Mouse (Mus musculus) heart, adult 2 months (tissue): ENCODE data around the gene Ctbp2. TPM values are rescaled to one million over a fixed set of nuclear protein-coding genes. Genes with fewer than 3 reads are reported as not detected.

Source experiments
- DNase-seq, 2 experiments: peaks; one replicate each; pipeline ENCODE4 v3.0.0; 2021
- H3K27ac ChIP-seq: fragments of 200-600 bp; 2 replicates; pipeline ENCODE4 v1.8.1; 2022
- H3K27me3 ChIP-seq: fragments of 200-500 bp; 2 replicates; pipeline ENCODE4 v1.6.1; 2012; ENCODE audit warnings: mild to moderate bottlenecking, low read length, inconsistent platforms, mixed read lengths; ENCODE audit not compliant: control insufficient read depth, insufficient read depth
- H3K36me3 ChIP-seq: fragments of 200-500 bp; 2 replicates; pipeline ENCODE4 v1.6.1; 2012; ENCODE audit warnings: low read length, inconsistent platforms; ENCODE audit not compliant: control insufficient read depth, insufficient read depth
- H3K4me1 ChIP-seq: fragments of 200-500 bp; 2 replicates; pipeline ENCODE4 v1.6.1; 2011; ENCODE audit warnings: low read length; ENCODE audit not compliant: control insufficient read depth, insufficient read depth
- H3K4me3 ChIP-seq: fragments of 200-600 bp; 2 replicates; pipeline ENCODE4 v1.8.1; 2022
- H3K79me2 ChIP-seq: fragments of 200-500 bp; replicated peaks from 2 replicates; pipeline ENCODE4 v1.6.1; 2012; ENCODE audit warnings: mild to moderate bottlenecking, inconsistent platforms, low read length, moderate library complexity, mixed read lengths; ENCODE audit not compliant: control insufficient read depth, insufficient read depth
- H3K9ac ChIP-seq: fragments of 200-500 bp; 2 replicates; pipeline ENCODE4 v1.6.1; 2012; ENCODE audit warnings: low read depth, mild to moderate bottlenecking, control low read depth, inconsistent platforms, low read length, mixed read lengths
- CTCF ChIP-seq: fragments of 200-600 bp; IDR thresholded peaks from 2 replicates; pipeline ENCODE4 v1.8.1; 2022; ENCODE audit warnings: antibody characterized with exemption, mild to moderate bottlenecking, moderate library complexity
- EP300 ChIP-seq: fragments of 200-500 bp; IDR thresholded peaks from 2 replicates; pipeline ENCODE4 v1.6.1; 2011; ENCODE audit warnings: low read depth, low read length, control low read depth; ENCODE audit not compliant: insufficient read depth
- POLR2A ChIP-seq: fragments of 200-500 bp; IDR thresholded peaks from 2 replicates; pipeline ENCODE4 v1.6.1; 2011; ENCODE audit warnings: mild to moderate bottlenecking, low read depth, low read length, control low read depth; ENCODE audit not compliant: insufficient read depth
- WGBS: fragments of 180-500 bp; shearing (Covaris S2); methylation state at CpG from one replicate; pipeline ENCODE4 v1.1.7; 2018; 5-methylcytosine and 5-hydroxymethylcytosine counted together
- intact Hi-C: fragments of 180-260 bp; cut with DNase I; formaldehyde crosslinking; loops from one replicate; pipeline ENCODE4 v1.15.1; 2025
- polyA plus RNA-seq: library from polyadenylated mRNA; depleted of rRNA; stranded (reverse); fragments of >200 nt; gene quantifications from 2 replicates; pipeline ENCODE4 v1.2.3, GENCODE M21; 2012
- total RNA-seq, 2 experiments: library from RNA; stranded (reverse); gene quantifications; 2 replicates each; pipeline ENCODE4 v1.2.3; 2021

The Ctbp2 gene
- total and polyA plus RNA-seq, 3 experiments, result 22.8 to 28.3 (median 28.1) TPM

GRCm38 (mm10) chr7:133094161-133094560 lies 30.0 kb downstream of the Ctbp2 start:
- WGBS, result 60% methylated on average over 3 of the region's 3 CpGs
- Histone ChIP-seq H3K4me1 (peaks cover 30% of the 10 kb centered on the region), H3K79me2 (peaks cover 10% of the 10 kb centered on the region), H3K36me3 (peaks cover 18% of the 10 kb centered on the region; the same call in 1 of the 2 replicates), H3K9ac (no peak overlapping the region), H3K27ac (peak overlapping the region; percentile 46), H3K4me3 (no peak overlapping the region), H3K27me3 (no peaks in the 10 kb centered on the region)
- intact Hi-C loops, result no loop called here
- DNase-seq, result no peak
- TF ChIP-seq EP300, result no peak
- no peak for TF ChIP-seq POLR2A
- TF ChIP-seq CTCF, result no peak

GRCm38 (mm10) chr7:133093731-133094130 lies 30.4 kb downstream of the Ctbp2 start:
- intact Hi-C loops, result no loop called here
- no peak overlapping the region for H3K4me3 ChIP-seq
- peak overlapping the region; percentile 46 for H3K27ac ChIP-seq
- H3K4me1 ChIP-seq, result peaks cover 28% of the 10 kb centered on the region
- H3K36me3 ChIP-seq, result peaks cover 14% of the 10 kb centered on the region; the same call in 1 of the 2 replicates
- H3K27me3 ChIP-seq, result no peaks in the 10 kb centered on the region
- peaks cover 10% of the 10 kb centered on the region for H3K79me2 ChIP-seq
- H3K9ac ChIP-seq, result no peak overlapping the region
- DNase-seq, result peak in 1 of 2 experiments; percentile 27
- 56% methylated on average over 5 of the region's 5 CpGs for WGBS
- no peak for TF ChIP-seq POLR2A
- TF ChIP-seq EP300, result no peak
- no peak for TF ChIP-seq CTCF

GRCm38 (mm10) chr7:133090641-133091040 lies 33.5 kb downstream of the Ctbp2 start:
- intact Hi-C loops, result no loop called here
- Histone ChIP-seq H3K36me3 (peaks cover 11% of the 10 kb centered on the region; the same call in 1 of the 2 replicates), H3K27me3 (no peaks in the 10 kb centered on the region), H3K79me2 (peaks cover 13% of the 10 kb centered on the region), H3K4me3 (no peak overlapping the region), H3K9ac (no peak overlapping the region), H3K27ac (no peak overlapping the region), H3K4me1 (peaks cover 22% of the 10 kb centered on the region)
- no peak for DNase-seq
- no peak for TF ChIP-seq EP300
- no peak for TF ChIP-seq POLR2A
- TF ChIP-seq CTCF, result no peak
- WGBS, result 60% methylated on average over 4 of the region's 4 CpGs

GRCm38 (mm10) chr7:133089621-133090260 lies 34.4 kb downstream of the Ctbp2 start:
- 52% methylated on average over 11 of the region's 11 CpGs for WGBS
- no peak for DNase-seq
- TF ChIP-seq EP300 (no peak), POLR2A (no peak), CTCF (no peak)
- H3K4me3 ChIP-seq, result no peak overlapping the region
- no peaks in the 10 kb centered on the region for H3K27me3 ChIP-seq
- intact Hi-C loops, result loop anchor here (5.0 kb wide), 1 partner anchor 33 kb away; the partner anchor contains the start of genes Ctbp2 and Fgfr2
- peaks cover 20% of the 10 kb centered on the region for H3K4me1 ChIP-seq
- peaks cover 11% of the 10 kb centered on the region; the same call in 1 of the 2 replicates for H3K36me3 ChIP-seq
- no peak overlapping the region for H3K27ac ChIP-seq
- peaks cover 13% of the 10 kb centered on the region for H3K79me2 ChIP-seq
- H3K9ac ChIP-seq, result 0 out of 2 replicates have a peak overlapping the region, but pooled peaks have one; percentile 18

GRCm38 (mm10) chr7:133088830-133089261 lies 35.3 kb downstream of the Ctbp2 start:
- DNase-seq, result peak; percentile 76 to 77
- TF ChIP-seq EP300 (no peak), POLR2A (no peak), CTCF (no peak)
- Histone ChIP-seq H3K4me1 (peaks cover 18% of the 10 kb centered on the region), H3K27me3 (no peaks in the 10 kb centered on the region), H3K27ac (peak overlapping the region; percentile 73), H3K4me3 (peak overlapping the region; percentile 26), H3K36me3 (peaks cover 8% of the 10 kb centered on the region; the same call in 1 of the 2 replicates), H3K9ac (peak overlapping the region; percentile 55), H3K79me2 (peaks cover 15% of the 10 kb centered on the region)
- intact Hi-C loops, result loop anchor here (5.0 kb wide), 1 partner anchor 33 kb away; the partner anchor contains the start of genes Ctbp2 and Fgfr2
- 6% methylated on average over 11 of the region's 11 CpGs for WGBS

DNA sequence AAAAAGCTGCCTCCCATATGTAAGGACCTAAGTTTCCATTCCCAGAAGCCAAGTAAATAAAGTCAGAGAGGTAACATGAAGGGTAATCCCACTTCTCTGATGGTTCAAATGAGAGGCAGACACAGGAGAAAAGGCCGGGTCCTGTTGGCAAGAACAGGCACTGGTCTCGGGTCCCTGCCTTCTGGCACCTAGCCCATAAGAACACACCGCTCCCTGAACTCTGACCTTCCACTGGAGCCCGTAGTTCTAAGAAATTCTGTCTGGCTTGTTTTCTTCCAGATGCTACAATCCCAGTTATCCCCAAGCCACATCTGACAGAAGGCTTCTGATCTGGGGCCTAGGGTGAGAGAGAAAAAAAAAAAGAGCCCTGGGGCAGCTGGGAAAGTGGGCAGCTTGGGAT lies 35.7 kb downstream of the Ctbp2 start:
- intact Hi-C loops, result loop anchor here (5.0 kb wide), 1 partner anchor 34 kb away; the partner anchor contains the start of genes Ctbp2 and Fgfr2
- H3K79me2 ChIP-seq, result peaks cover 17% of the 10 kb centered on the region
- H3K27me3 ChIP-seq, result no peaks in the 10 kb centered on the region
- TF ChIP-seq EP300 (no peak), POLR2A (no peak), CTCF (no peak)
- peak overlapping the region; percentile 26 for H3K4me3 ChIP-seq
- peaks cover 8% of the 10 kb centered on the region; the same call in 1 of the 2 replicates for H3K36me3 ChIP-seq
- DNase-seq, result no peak
- peaks cover 18% of the 10 kb centered on the region for H3K4me1 ChIP-seq
- 37% methylated on average over 4 of the region's 4 CpGs for WGBS
- H3K27ac ChIP-seq, result peak overlapping the region; percentile 73
- H3K9ac ChIP-seq, result no peak overlapping the region; the same call in 1 of the 2 replicates
